Mouse (Mus musculus): ENCODE data around the gene Meis2.
A peak's percentile ranks its signal among the peaks of the same experiment; 100 is the strongest.

Gene Meis2

DNA sequence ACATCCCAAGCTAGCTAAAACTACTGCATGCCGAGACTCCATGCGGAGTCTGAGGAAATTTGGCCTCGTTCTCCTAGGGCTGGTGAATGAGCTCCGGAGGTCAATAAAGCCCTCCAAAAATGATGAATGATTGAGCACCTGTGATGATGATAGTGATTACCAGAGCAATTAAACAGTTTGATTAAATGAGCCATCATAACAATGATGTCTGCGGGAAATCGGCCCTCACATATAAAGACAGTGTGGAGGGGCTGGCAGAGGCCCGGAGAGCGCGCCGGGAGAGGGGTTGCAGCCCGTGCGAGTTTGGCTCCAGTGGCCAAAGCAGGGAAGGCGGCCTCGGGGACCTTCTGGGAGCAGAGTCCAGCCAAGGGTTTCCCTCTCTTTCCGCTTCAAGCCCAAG is 2.1 kb upstream of the Meis2 start:
- peak; percentile 27 to 42 for DNase-seq

DNA sequence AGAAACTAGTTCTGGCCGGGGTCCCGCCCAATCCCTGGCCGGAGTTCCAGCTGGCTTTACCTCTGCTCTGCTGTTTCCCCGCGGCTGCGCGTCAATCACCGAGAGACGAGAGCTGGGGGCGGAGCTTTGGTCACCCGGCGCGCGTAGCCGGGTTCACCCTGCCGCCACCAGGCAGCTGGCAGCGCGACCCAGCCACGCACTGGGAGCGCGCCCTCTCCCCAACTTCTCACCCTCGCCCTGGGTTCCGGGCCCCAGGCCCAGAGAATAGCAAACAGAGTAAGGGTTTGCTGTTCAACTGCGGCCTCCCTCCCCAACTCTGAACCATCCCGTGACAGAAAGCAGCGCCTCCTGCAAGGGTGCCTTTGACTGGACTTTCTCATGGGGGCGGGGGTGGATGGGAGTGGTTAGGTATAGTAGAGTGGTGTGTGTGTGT is 1.4 kb upstream of the Meis2 start:
- DNase-seq: peak; percentile 91 to 94

DNA sequence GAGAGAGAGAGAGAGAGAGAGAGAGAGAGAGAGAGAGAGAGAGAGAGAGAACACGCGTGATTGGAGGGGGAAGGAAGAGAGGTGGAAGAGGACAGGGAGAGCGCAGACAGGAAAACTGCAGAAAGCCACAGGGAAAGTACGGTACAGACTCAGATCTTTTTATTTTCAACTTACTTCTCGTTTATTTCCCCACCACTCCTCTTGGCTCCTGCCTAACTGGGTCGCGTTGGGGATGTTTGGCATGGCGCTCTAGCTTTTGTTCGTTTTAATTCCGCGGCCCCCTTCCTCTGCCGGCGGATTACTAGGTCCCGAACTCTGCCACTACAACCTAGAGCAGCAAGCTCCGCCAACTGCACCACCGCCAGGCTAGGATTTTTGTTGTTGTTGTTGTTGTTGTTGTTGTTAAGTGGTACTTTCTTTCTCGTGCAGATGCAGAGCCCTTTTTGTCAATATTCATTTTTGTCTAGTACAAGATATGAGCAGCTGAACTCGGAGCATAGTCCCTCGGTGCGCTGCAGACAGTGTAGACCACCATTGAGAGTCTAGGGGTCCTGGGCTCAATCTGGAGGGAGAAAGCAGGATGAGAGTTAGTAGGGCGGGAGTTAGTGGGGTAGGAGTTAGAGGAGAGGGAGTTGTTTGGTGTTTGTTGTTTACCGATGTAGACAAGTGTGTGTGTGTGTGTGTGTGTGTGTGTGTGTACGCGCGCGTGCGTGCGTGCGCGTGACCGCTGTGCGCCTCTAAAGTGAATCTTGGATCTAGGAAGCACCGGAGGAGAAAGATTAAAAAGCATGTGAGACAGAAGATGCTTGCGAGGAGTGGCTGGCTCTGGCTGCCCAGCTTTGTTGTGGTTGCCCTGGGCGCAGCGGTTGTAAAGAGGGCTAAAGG is 660 bp upstream of the Meis2 start:
- DNase-seq: peak; percentile 60 to 68

DNA sequence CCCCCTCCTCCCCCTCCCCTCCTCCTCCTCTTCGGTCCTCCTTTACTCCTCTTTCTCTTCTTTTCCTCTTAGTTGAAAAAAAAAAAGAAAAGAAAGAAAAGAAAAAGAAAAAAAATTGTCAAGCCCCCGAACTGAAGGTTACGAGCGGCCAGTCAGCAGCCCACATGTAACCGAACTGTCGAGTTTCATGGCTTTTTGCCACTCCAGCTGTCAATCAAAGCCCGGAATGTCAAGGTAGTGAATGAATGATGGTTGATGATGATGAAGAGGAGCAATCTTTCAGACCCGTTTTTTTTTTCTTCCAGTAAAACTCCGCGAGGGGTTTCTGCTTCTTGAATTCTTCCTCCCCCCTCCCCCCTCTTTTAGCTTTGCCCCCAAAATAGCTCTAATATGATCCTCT is 582 bp downstream of the Meis2 start:
- peak; percentile 61 to 62 for DNase-seq

DNA sequence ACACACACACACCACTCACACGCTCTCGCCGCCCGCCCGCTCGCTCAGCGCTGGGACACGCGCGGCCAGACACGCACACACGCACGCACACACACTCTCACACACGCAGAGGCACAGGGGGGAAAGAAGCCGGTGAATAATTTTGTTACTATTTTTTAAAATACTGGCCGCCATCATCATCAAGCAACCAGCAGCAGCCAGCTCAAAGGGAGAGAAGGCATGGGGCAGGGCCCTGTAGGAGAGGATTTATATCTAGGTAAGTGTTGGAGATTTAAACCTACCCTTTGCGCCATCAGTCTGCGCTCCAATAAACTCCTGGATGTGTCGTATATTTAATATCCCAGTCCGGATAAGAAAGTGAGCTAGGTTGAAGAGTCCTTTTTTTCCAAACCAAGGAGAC is 1.1 kb downstream of the Meis2 start:
- peak in 1 of 2 experiments; percentile 23 for DNase-seq

DNA sequence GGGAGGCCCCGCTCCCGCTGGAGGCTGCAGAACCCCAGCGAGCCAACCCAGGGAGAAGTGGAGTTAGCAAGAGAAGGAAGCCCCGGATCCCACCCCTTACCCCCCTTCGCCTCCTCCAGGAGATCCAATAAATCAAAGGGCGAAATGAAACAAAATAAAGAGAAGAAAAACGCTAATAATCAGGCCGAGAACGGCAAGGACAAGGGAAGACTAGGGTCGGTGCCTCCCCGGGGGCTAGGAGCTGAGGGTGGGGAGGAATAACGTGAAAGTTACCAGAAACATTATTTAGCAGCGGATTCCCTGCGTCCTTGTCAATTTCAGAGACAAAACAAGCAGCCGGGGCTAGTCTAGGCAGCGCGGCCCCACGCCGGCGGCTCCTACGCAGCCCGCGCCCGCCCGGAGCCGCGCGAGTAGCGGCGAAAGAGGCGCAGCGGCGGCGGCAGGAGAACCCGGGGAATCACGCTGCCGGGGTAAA is 1.8 kb downstream of the Meis2 start:
- DNase-seq: peak; percentile 37 to 61

DNA sequence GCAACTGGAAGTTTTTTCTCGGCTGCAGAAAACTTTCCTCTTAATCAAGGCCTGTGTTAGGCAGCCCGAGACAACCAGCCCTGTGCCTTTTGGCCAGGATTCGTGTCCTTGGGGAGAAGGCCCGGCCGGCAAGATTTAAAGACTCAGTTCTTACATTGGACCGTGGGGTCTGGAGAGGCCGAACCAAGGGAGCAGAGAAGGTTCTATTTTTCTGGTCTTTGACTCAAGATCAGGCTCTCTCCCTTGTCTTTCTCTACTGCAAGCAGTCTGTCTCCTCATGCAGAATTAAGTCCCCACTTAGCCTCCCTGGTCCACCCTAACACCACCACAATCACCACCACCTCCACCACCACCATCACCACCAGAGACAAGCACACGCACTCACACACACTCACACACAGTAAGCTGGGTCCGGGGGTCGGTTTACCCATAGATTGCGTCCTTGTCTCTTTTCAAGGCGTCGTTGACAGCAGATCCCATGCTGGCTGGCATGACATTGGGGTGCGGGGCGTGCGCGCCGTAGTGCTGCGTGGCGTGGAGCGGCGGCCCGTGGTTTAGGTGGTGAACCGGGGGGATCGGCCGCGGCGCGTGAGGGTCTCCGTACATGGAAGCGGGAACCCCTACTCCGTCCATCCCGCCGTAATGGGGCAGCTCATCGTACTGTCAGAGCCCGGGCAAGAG is 2.7 kb downstream of the Meis2 start:
- DNase-seq: peak; percentile 17 to 43

DNA sequence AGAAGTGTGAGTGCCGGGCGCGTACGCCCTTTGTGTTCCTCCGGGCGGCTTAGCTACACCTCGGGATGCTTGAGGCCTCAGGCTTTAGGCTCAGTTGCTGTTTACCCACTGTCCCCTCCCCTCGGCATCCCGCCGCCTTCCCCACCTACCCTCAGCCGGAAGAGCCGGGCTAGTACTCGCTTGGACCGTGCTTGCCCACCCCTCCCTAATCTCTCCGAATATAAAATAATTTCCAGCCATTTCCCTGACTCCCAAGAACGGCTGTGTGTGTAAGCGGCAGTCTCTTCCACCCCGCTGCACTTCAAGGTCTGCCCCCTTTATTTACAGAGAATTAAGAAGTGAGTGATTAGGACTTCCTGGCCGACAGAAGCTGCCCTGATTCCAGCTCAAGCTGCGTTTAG is 3.4 kb downstream of the Meis2 start:
- DNase-seq: peak; percentile 39 to 63

DNA sequence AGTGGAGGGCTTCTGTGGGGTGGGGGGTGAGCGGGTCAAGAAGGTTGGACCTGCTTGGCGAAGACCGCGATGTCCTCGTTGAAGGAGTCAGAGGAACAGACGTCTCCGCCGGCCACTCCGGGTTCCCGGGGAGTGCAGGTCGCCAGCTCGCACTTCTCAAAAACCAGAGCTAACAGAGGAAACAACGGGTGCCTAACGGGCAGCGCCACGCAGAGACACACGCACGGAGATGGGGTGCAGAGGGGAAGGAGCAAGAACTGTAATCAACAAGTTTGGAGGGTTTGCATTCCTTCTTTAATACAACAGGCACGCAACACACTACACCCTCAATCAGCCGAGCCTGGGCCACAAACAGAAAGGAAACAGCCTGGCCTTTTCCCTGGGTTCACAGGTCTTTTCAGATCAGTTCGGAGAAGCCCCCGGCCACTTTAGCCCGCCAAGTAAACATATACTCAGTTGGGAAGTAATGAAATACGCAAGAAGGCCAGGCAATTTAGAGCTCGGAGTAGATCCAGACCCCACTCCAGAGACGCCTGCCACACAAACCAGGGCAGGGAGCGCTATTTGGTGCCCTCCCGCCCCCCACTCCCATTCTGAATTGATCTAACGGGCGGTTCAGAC is 4.1 kb downstream of the Meis2 start:
- peak; percentile 35 to 47 for DNase-seq

DNA sequence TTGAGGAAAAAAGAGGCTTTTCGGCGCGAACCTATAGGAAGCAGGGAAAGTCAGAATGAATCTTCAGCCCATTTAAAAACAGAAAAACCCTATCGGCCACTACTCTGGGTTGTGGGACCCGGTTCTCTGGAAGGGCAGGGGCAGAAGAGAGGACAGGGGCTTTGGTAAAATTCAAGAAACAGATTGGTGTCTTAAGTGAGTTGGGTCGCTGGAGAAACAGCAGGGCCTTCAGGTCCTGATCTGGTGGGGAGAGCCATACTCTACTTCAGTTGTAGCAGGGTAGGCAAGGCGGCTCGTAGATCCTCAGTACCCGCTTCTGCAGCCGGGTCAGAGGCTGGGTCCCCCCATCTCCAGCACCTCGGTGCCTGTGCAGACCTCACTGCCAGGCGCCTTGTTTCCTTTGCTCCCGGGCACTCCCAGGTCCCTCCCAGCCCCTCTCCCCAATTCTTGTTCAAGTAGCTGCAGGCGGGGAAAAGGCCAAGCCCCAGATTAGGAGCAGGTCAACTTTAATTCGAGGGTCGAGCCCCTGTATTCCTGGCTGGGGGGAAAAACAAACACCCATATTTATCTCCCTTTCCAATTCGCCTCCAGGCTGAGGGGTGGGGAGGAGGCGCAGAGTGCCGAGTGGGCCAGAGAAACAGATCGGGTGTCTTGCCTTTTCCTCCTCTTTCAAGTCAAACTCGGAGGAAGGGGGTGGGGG is 4.8 kb downstream of the Meis2 start:
- DNase-seq: peak in 1 of 2 experiments; percentile 39

DNA sequence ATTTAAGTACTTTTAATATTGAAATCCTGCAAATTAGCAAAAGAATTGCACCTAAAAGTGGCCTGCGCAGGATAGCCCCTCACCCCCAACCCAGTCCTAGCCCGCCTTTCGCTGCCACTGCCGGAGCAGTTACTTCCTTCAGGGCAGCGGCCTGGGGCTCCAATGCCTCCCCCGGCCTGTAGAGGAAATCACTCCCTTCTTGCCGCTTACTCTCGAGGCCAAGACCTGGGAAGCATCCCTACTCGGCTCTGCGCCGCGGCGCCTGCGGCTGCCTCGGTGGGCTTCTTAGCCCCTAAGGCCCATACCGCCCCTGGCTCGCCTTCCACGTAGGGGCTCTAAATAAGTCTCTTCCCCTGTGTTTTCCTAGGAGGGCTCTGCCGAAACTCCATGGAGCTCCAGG is 5.4 kb downstream of the Meis2 start:
- DNase-seq: peak; percentile 37 to 45

DNA sequence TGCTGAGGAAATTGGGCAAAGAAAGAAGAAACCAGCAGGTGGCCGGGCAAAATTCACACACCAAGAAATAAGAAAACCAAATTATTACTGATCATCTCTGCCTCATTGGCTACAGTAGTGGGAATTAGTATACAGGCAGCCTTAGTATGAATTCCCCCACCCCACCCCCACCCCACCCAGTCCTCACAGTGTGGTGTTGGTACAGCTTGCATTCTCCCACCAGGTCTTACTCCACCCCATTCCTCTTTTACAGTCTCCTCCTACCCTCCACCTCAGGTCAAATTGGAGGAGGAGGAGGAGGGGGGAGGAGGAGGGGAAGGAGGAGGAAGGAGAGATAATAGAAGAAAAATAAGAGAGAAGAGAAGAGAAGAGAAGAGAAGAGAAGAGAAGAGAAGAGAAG is 6.0 kb downstream of the Meis2 start:
- no peak for DNase-seq

DNA sequence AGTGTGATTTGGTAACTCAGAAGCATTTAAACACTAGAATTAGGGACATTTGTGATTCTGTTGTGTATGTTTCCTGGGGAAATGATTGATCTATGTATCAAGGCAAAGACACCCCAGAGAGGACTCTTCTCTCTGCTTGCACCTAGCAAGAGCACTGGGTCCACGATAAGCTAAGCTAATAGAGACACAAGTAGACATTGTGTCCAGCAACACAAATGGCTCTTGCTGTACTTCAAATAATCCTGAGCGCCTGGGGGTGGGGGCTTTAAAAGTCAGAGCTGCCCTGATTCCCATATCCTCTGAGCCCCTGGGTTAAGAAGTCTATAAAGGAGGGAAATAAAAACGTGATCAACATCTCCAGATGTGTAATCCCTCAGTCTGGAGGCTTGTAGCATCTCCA is 6.6 kb downstream of the Meis2 start:
- DNase-seq: no peak

DNA sequence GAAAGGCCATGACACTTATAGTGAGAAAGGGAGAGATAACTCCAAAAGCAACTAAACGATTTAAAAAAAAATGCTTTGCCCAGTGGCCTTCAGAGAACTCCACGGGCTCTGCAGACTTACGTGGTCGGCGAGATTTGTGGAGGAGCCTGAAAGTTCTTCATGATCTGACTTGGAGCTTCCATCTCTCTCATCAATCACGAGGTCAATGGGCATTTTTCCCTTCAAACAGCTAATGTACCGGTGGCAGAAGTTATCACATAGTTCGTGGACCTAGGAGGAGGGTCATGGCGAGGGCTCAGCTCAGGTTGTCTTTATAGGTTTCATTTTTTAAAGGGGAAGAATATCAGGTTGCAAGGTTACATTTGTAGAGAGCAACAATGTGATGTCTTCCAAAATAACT is 7.1 kb downstream of the Meis2 start:
- no peak for DNase-seq

DNA sequence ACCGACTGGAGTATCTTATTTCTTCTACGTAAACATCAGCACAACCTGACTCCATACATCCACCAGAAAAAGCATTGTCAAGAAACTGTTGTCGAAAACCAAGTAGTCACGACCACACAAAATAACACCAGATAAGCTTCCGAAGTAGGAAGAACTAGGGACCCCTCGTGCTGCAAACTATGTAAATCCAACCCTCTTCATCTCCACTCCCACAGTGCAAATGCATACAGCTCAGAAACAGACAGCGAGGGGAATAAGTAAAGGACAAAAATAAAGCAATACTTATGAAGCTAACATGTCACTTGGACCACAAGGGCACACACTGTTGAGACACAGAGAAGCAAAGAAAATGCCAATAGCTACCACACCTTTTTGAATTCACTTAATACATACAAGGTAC is 8.8 kb downstream of the Meis2 start:
- no peak for DNase-seq

DNA sequence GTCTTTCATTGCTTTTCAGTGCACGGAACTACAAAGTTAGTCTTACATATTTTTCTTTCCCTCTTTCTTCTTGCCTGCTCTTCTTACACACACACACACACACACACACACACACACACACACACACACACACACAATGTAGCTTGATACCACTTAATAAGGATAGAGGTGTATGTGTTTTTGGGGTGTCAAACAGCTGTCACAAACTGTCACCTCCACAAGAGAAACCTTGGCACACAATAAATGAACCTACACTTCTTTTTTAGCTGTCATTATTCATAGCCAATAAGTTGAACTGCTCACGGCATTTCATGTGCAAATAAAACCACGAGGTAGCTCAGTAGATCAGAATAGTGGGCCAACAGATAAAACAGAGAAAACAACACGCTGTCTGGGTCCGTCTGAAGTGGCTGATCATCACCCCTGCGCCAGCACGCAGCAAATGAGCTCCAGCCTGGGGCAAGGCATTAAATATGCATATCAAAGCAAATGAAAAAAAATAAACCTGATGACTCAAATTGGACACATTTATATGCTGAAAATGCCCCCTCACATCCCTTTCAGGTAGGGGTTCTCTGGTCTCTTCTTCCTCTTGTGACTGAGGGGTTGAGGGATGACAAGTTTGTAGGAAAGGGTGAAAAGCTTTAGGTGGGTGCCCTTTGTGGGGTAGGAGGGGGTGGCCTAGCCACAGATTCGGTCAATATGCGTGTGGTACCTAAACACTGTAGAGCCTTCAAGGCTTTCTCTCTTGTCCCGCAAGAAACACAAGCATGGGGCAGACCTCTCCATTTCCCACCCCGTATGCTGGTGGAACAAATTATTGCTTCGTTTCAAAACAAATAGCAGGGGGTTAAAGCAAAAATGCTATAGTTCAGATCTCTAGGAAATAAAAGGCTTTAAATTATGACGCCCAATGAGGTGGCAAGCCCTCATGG is 9.7 kb downstream of the Meis2 start:
- DNase-seq: no peak

DNA sequence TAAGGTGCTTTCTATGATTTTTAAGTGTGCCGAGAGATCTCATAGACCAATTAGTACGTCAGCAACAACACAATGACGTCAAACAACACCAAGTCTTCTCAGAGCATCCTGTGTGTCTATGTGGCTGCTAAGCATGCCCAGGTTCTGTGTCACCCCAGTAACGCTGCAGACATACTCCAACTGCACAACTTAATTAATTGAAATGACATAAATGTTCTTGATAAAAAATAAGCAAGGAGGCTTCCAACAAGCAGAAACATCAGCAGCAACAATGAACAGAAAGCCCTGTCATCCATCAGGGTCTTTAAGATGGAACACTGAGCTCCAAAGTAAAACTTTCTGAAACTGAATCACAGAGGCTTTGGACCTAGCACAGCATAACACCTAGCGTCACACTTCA is 11.7 kb downstream of the Meis2 start:
- DNase-seq: no peak

DNA sequence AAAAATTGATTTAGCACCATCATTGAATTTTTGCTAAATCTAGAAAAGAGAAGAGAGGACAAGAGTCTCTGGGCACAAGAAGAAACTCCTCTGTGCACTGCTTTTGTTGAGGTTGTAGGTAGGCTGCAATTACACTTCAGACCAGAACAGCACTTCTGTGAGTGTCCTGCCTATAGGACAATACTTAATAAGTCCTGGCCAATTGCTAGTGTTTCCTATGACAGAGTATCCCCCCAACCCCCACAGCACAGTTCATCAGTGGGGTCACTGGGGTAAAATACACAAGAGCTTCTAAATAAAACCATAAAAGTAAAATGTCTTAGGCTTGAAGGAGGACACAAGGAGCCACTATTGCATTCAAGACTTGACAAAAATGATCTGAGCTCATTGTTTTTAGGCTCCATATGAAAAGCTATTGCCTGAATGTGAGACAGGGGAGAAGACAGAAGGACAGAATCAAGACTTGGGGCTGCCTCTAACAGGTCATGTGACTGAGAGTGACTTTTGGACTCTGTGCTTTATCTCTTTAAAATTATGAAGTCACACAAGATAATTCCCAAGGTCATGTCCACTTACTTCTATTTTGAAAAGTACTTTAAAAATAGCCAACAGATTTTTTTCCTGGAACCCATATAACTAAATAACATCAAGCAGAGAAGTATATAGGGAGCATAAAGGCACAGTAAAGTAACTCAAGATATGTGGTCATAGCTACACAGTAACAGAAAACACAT is 12.8 kb downstream of the Meis2 start:
- no peak for DNase-seq

DNA sequence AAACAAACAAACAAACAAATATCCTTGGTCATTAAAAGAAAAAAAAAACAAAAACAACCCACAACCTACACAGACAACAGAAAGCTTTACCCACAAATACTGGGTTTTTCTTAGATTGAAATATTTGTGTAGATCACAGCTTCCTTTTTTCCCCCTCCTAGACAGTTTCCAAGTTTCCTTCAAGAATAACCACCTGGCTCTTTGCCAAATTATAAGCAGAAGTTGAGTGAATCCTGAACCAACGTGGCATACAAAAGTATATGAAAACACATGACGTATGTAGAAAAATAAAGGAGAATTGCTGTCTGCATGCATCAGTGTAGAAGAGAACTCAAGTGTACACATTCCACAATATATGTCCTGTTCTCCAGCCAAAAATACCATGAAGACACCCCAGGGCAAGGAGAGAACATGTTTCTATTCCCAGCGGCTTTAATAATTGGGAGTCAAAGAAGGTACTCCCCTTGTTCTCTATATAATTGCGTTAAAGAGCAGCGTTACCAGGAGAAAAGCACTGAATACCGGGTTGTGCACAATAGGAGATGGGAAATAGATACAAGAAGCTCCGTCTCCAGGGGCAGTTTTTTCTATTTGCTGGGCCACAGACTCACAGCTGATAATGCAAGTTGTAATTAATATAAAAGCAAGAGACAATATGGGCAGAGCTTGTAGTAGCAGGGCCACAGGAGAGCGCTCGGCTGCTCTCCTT is 13.6 kb downstream of the Meis2 start:
- no peak for DNase-seq

DNA sequence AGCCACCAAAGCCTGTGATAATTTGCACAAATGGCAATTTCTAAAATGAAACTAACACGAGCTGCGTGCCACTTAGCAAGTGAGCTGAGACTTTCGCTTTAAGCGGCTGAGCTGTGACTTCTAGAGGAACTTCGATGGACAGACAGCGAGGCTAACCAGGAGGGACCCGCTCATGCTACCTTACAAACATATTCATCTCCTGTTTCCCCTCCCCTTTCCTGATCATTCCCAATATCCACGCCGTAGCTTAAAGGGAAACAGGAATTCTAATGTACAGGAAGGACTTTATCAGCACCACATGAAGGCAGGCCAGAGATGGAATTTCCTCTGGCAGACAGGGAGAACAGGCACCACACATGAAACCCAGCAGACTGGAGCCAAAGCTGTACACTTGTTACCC is 15.9 kb downstream of the Meis2 start:
- DNase-seq: peak in 1 of 2 experiments; percentile 54

All from kidney, postnatal 25 days (tissue).